ENCODE assay signal across 19 mouse cellular contexts in genomic region chr6:143221245-143221644, GRCm38 (mm10). TPM values are rescaled to one million over a fixed set of nuclear protein-coding genes. Genes with fewer than 3 reads are reported as not detected.
A peak's percentile ranks its signal among the peaks of the same experiment; 100 is the strongest.
DNase-seq lines count a peak whose midpoint lies in the region; ATAC-seq and TF ChIP-seq lines count a peak whose summit lies in the region.
"Had no signal": no experiment of that assay in that cellular context is flagged by ENCODE, and none has a peak within 500 bp of the region (broad histone marks: within the 10 kb centered on the region; RNA-seq: fewer than 3 reads in every experiment).

No protein-coding gene starts in this region.

- TF ChIP-seq CTCF in heart, adult 2 months (IDR thresholded peaks at IDR 0.05) = no peak
- no peak for TF ChIP-seq CTCF in lung, postnatal 0 days (IDR thresholded peaks at IDR 0.05)

- H3K9ac ChIP-seq in heart, adult 2 months (ENCODE audit: low read depth, low read length) = no peak overlapping the region
- H3K9ac ChIP-seq in lung, postnatal 0 days (replicated peaks; ENCODE audit: low read depth) = no peak overlapping the region
- H3K9ac ChIP-seq: embryonic facial prominence, embryonic 15.5 days; heart, embryonic 15.5 days; liver, embryonic 15.5 days; midbrain, embryonic 15.5 days had no signal

- TF ChIP-seq EP300 in heart, adult 2 months (IDR thresholded peaks at IDR 0.05; ENCODE audit: insufficient read depth, low read depth, low read length) = no peak
- no peak for TF ChIP-seq EP300 in lung, postnatal 0 days (IDR thresholded peaks at IDR 0.05)

- H3K27ac ChIP-seq in heart, embryonic 10.5 days = peak overlapping the region; percentile 10; the same call in 1 of the 2 replicates
- no peak overlapping the region for H3K27ac ChIP-seq in heart, adult 2 months
- 0 out of 2 replicates have a peak overlapping the region, but pooled peaks have one; percentile 46 for H3K27ac ChIP-seq in limb, embryonic 10.5 days
- no peak overlapping the region for H3K27ac ChIP-seq in lung, postnatal 0 days (ENCODE audit: low read length)
- H3K27ac ChIP-seq: embryonic facial prominence, embryonic 15.5 days; gastrocnemius, adult 2 months; heart, embryonic 15.5 days; liver, embryonic 15.5 days; midbrain, embryonic 15.5 days had no signal

- H3K4me2 ChIP-seq in lung, postnatal 0 days (replicated peaks; ENCODE audit: low read depth, low read length) = no peak overlapping the region
- H3K4me2 ChIP-seq: embryonic facial prominence, embryonic 15.5 days; heart, embryonic 15.5 days; liver, embryonic 15.5 days; midbrain, embryonic 15.5 days had no signal

- no peaks in the 10 kb centered on the region for H3K27me3 ChIP-seq in heart, embryonic 10.5 days (ENCODE audit: insufficient read depth, poor library complexity, severe bottlenecking)
- H3K27me3 ChIP-seq in heart, adult 2 months (ENCODE audit: control insufficient read depth, insufficient read depth, low read length) = no peaks in the 10 kb centered on the region
- no peaks in the 10 kb centered on the region for H3K27me3 ChIP-seq in limb, embryonic 10.5 days (ENCODE audit: low read depth, poor library complexity, severe bottlenecking)
- H3K27me3 ChIP-seq in lung, postnatal 0 days (replicated peaks; ENCODE audit: insufficient read depth, low read length) = no peaks in the 10 kb centered on the region
- H3K27me3 ChIP-seq: embryonic facial prominence, embryonic 15.5 days; heart, embryonic 15.5 days; liver, embryonic 15.5 days; midbrain, embryonic 15.5 days had no signal

- no peak for TF ChIP-seq POLR2A in heart, adult 2 months (IDR thresholded peaks at IDR 0.05; ENCODE audit: insufficient read depth, low read depth, low read length)

- no peak for ATAC-seq in lung, postnatal 0 days
- ATAC-seq: midbrain, embryonic 15.5 days had no signal

- intact Hi-C loops in heart, adult 2 months (cut with DNase I) = no loop called here

- H3K79me2 ChIP-seq in heart, adult 2 months (replicated peaks; ENCODE audit: control insufficient read depth, insufficient read depth, low read length) = no peaks in the 10 kb centered on the region

- DNase-seq in heart, embryonic 10.5 days (ENCODE audit: low spot score) = no peak
- no peak for DNase-seq in heart, adult 2 months
- peak; percentile 35 for DNase-seq in A20 (ENCODE audit: low read depth, low spot score)
- DNase-seq in MN1 (ENCODE audit: low spot score) = peak; percentile 57
- no peak for DNase-seq in limb, embryonic 10.5 days (ENCODE audit: low spot score)
- DNase-seq in urinary bladder, adult 18-20 months (ENCODE audit: low spot score in 2 of 2) = no peak
- DNase-seq in lung, postnatal 0 days (ENCODE audit: low spot score) = no peak
- no peak for DNase-seq in adrenal gland, adult 2 months
- DNase-seq: adrenal gland, postnatal 14 days; cerebellum, adult 9-11 months; gastrocnemius, adult 2 months; heart, adult 18-20 months; heart, postnatal 4 days; kidney, adult 11 months; retina, postnatal 1 day had no signal

- H3K4me3 ChIP-seq in heart, embryonic 10.5 days = no peak overlapping the region
- no peak overlapping the region for H3K4me3 ChIP-seq in heart, adult 2 months
- no peak overlapping the region for H3K4me3 ChIP-seq in limb, embryonic 10.5 days
- H3K4me3 ChIP-seq in lung, postnatal 0 days (ENCODE audit: low read depth, low read length) = no peak overlapping the region
- H3K4me3 ChIP-seq: embryonic facial prominence, embryonic 15.5 days; gastrocnemius, adult 2 months; heart, embryonic 15.5 days; liver, embryonic 15.5 days; midbrain, embryonic 15.5 days had no signal

- no peaks in the 10 kb centered on the region for H3K36me3 ChIP-seq in heart, embryonic 10.5 days
- H3K36me3 ChIP-seq in heart, adult 2 months (ENCODE audit: control insufficient read depth, insufficient read depth, low read length) = no peaks in the 10 kb centered on the region
- no peaks in the 10 kb centered on the region for H3K36me3 ChIP-seq in limb, embryonic 10.5 days
- no peaks in the 10 kb centered on the region for H3K36me3 ChIP-seq in lung, postnatal 0 days (ENCODE audit: insufficient read depth, low read length)
- H3K36me3 ChIP-seq: embryonic facial prominence, embryonic 15.5 days; heart, embryonic 15.5 days; liver, embryonic 15.5 days; midbrain, embryonic 15.5 days had no signal

- H3K4me1 ChIP-seq in heart, embryonic 10.5 days = peaks cover 17% of the 10 kb centered on the region
- H3K4me1 ChIP-seq in heart, adult 2 months (ENCODE audit: control insufficient read depth, insufficient read depth, low read length) = no peaks in the 10 kb centered on the region
- H3K4me1 ChIP-seq in limb, embryonic 10.5 days = peaks cover 16% of the 10 kb centered on the region; the same call in 1 of the 2 replicates
- no peaks in the 10 kb centered on the region for H3K4me1 ChIP-seq in lung, postnatal 0 days (ENCODE audit: insufficient read depth, low read depth, low read length)
- H3K4me1 ChIP-seq: embryonic facial prominence, embryonic 15.5 days; liver, embryonic 15.5 days; midbrain, embryonic 15.5 days had no signal

- 86% methylated on average over 8 of the region's 8 CpGs for WGBS in heart, embryonic 10.5 days
- WGBS in heart, adult 2 months = 71% methylated on average over 8 of the region's 8 CpGs
- 86% methylated on average over 8 of the region's 8 CpGs for WGBS in limb, embryonic 10.5 days
- 75% methylated on average over 8 of the region's 8 CpGs for WGBS in lung, postnatal 0 days

- H3K9me3 ChIP-seq in heart, embryonic 10.5 days = no peaks in the 10 kb centered on the region
- H3K9me3 ChIP-seq in limb, embryonic 10.5 days (replicated peaks) = no peaks in the 10 kb centered on the region
- no peaks in the 10 kb centered on the region for H3K9me3 ChIP-seq in lung, postnatal 0 days (ENCODE audit: low read length)
- H3K9me3 ChIP-seq: embryonic facial prominence, embryonic 15.5 days; heart, embryonic 15.5 days; liver, embryonic 15.5 days; midbrain, embryonic 15.5 days had no signal

RNA-seq across cellular contexts. Expression of gene Etnk1, which starts 54.2 kb away (rescaled TPM):
- 16.2 and 18.1 TPM in 2 replicates for polyA plus RNA-seq in heart, embryonic 10.5 days (2016; fragmentation: Nextera tagmentation; extraction: Ambion mirVana)
- 10 to 100 TPM; 27.0 to 27.6 TPM for total RNA-seq in heart, adult 2 months (2021)
- 13.5 and 25.7 TPM in 2 replicates for polyA plus RNA-seq in heart, adult 2 months (2012; rRNA removed)
- 20.9 and 21.2 TPM in 2 replicates for polyA plus RNA-seq in limb, embryonic 10.5 days (2016; fragmentation: Nextera tagmentation; extraction: Ambion mirVana)
- polyA plus RNA-seq in lung, postnatal 0 days (2015; fragmentation: Nextera tagmentation; extraction: Ambion mirVana) = 11.1 and 12.6 TPM in 2 replicates
- total RNA-seq in adrenal gland, adult 2 months (2021) = 10 to 100 TPM; 92.4 to 98.3 TPM
- 42.0 and 111 TPM in 2 replicates for polyA plus RNA-seq in adrenal gland, adult 2 months (2012; rRNA removed)

Comparison
In these comparisons a context has a peak if more than half of its experiments do, and no peak if none do; other contexts are left out.
1. H3K27ac ChIP-seq: peak in heart, embryonic 10.5 days (single experiment) and limb, embryonic 10.5 days (single experiment); none in heart, adult 2 months (single experiment) and lung, postnatal 0 days (single experiment).
2. DNase-seq: peak in A20 (single experiment) and MN1 (single experiment); none in heart, embryonic 10.5 days (single experiment), heart, adult 2 months (0 of 2), limb, embryonic 10.5 days (single experiment), urinary bladder, adult 18-20 months (0 of 2), lung, postnatal 0 days (single experiment) and adrenal gland, adult 2 months (single experiment).